Mouse (Mus musculus) neutrophil, adult 83 days (primary cell): ENCODE results near the gene Gm3182. TPM values are rescaled to one million over a fixed set of nuclear protein-coding genes. Genes with fewer than 3 reads are reported as not detected.

ENCODE experiments used
- total RNA-seq, 2 experiments: library from RNA; stranded (reverse); gene quantifications; one replicate each; pipeline ENCODE4 v1.2.4; 2023

Gm3182 gene
- not detected for total RNA-seq

GRCm38 (mm10) chr14:4481445-4481844 is at the start of gene Gm3182:
TSS of gene Gm3182 (plus strand) at chr14:4481745.

Other genes with a start within 250 kb of the Gm3182 start
- not detected for gene Gm3138, start 232.1 kb upstream of the Gm3182 start, total RNA-seq
- gene Gm3149, start 164.5 kb upstream of the Gm3182 start, total RNA-seq = not detected
- not detected for gene 2610042L04Rik, start 147.0 kb upstream of the Gm3182 start, total RNA-seq
- not detected for gene Gm3159, start 84.2 kb upstream of the Gm3182 start, total RNA-seq
- not detected for gene Gm3164, start 66.3 kb upstream of the Gm3182 start, total RNA-seq
- not detected for gene Gm3173, start 50.8 kb upstream of the Gm3182 start, total RNA-seq
- gene Gm3047, start 73.7 kb downstream of the Gm3182 start, total RNA-seq = not detected
- not detected for gene Gm8159, start 150.6 kb downstream of the Gm3182 start, total RNA-seq
- not detected for gene Gm3239, start 182.4 kb downstream of the Gm3182 start, total RNA-seq
- gene Gm7876, start 227.5 kb downstream of the Gm3182 start, total RNA-seq = not detected
- not detected for gene Gm3252, start 245.0 kb downstream of the Gm3182 start, total RNA-seq